In the genomic region with DNA sequence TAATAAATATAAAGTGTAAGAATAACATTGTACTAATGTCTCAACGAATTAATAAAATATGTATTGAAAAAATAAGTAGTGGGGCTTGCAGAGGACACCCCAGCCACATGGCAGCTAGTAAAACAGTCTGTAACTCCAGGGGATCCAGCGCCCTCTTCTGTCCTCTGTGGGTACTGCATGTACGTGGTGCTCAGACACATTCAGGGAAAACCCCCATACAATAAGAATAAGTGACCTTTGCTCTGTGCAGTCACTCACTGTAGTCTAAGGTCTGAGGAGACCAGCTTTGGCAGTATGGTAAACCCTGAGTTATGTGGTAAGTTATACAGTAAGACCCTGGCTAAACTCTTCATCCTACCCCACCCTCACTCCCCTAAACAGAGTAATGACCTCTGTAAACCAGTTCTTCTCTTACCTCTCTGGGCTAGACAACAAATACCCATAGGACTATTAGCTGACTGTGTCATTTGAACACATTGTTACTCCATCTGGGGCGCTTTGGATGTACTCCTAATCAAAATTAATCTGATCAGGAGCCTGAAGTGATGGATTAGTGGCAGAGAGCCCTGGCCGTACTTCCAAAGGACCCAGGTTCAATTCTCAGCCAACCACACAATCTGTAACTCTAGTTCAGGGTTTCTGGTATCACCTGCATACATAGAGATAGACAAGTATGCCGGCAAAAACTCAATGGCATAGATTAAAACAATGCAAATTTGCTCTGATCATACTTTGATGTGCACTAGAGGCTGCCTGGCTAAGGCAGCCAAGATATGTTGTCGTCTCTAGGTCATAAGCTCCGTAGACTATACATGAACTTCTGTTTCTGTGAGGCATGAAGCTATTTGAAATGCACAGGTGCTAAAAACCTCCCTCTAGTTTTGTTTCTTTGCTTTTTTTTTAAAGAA, we compare ENCODE assay signal across 9 mouse cellular contexts. TPM values are rescaled to one million over a fixed set of nuclear protein-coding genes. Genes with fewer than 3 reads are reported as not detected.
A peak's percentile ranks its signal among the peaks of the same experiment; 100 is the strongest.
DNase-seq lines count a peak whose midpoint lies in the region; ATAC-seq and TF ChIP-seq lines count a peak whose summit lies in the region.
"Had no signal": no experiment of that assay in that cellular context is flagged by ENCODE, and none has a peak within 500 bp of the region (broad histone marks: within the 10 kb centered on the region; RNA-seq: fewer than 3 reads in every experiment).

No protein-coding gene starts in this region.

- 0 out of 2 replicates have a peak overlapping the region, but pooled peaks have one; percentile 47 for H3K27ac ChIP-seq in ES-Bruce4 (ENCODE audit: insufficient read depth, low read length)
- H3K27ac ChIP-seq in bone marrow macrophage, adult 2 months (ENCODE audit: insufficient read depth, low read depth, low read length): no peak overlapping the region

- H3K9ac ChIP-seq in ES-Bruce4 (ENCODE audit: low read depth, poor library complexity, severe bottlenecking): peak overlapping the region; percentile 42
- H3K9ac ChIP-seq: hindbrain, embryonic 15.5 days had no signal

- no peaks in the 10 kb centered on the region for H3K27me3 ChIP-seq in ES-Bruce4 (ENCODE audit: control insufficient read depth, insufficient read depth, low read length, poor library complexity, severe bottlenecking)
- H3K27me3 ChIP-seq: hindbrain, embryonic 15.5 days had no signal

- no peak for TF ChIP-seq EP300 in ES-Bruce4 (IDR thresholded peaks at IDR 0.05; ENCODE audit: insufficient read depth, low read depth, low read length)

- peak; percentile 80 to 88 for DNase-seq in heart, postnatal 14 days
- peak; percentile 59 to 88 for DNase-seq in layer of hippocampus, adult 18-20 months (ENCODE audit: low spot score in 2 of 2)
- DNase-seq in lung, adult 2 months: peak; percentile 83
- peak; percentile 62 for DNase-seq in right cerebral cortex, adult 18-20 months
- peak; percentile 55 for DNase-seq in urinary bladder, postnatal 10 days (ENCODE audit: low spot score)

- WGBS in lung, adult 2 months: 49% methylated on average over 8 of the region's 8 CpGs

- no peaks in the 10 kb centered on the region for H3K9me3 ChIP-seq in ES-Bruce4 (replicated peaks; ENCODE audit: control insufficient read depth, insufficient read depth, low read length, poor library complexity, severe bottlenecking)
- H3K9me3 ChIP-seq: hindbrain, embryonic 15.5 days had no signal

- H3K36me3 ChIP-seq in ES-Bruce4 (ENCODE audit: control insufficient read depth, insufficient read depth, low read length, poor library complexity, severe bottlenecking): peaks cover 6% of the 10 kb centered on the region
- H3K36me3 ChIP-seq: hindbrain, embryonic 15.5 days had no signal

- peak; percentile 67; the same call in 1 of the 2 replicates for ATAC-seq in erythroid progenitor cell, adult 5-6 weeks (replicated peaks; ENCODE audit: low FRiP score, poor library complexity, severe bottlenecking)

- peak; percentile 87 for TF ChIP-seq CTCF in ES-Bruce4 (IDR thresholded peaks at IDR 0.05; ENCODE audit: low read depth, low read length)
- TF ChIP-seq CTCF in bone marrow macrophage, adult 2 months (IDR thresholded peaks at IDR 0.05; ENCODE audit: low read depth, low read length): peak; percentile 73
- peak; percentile 92 for TF ChIP-seq CTCF in lung, adult 2 months (IDR thresholded peaks at IDR 0.05; ENCODE audit: insufficient read depth, low read length)

- no peak overlapping the region for H3K4me3 ChIP-seq in ES-Bruce4 (ENCODE audit: low read depth, low read length)
- no peak overlapping the region for H3K4me3 ChIP-seq in bone marrow macrophage, adult 2 months (ENCODE audit: insufficient read depth, low read length)
- H3K4me3 ChIP-seq in lung, adult 2 months (replicated peaks; ENCODE audit: extremely low read depth, low read depth, low read length): no peak overlapping the region
- H3K4me3 ChIP-seq: hindbrain, embryonic 15.5 days had no signal

- peaks cover 2% of the 10 kb centered on the region for H3K4me1 ChIP-seq in ES-Bruce4 (ENCODE audit: control insufficient read depth, insufficient read depth, low read length)
- H3K4me1 ChIP-seq in bone marrow macrophage, adult 2 months (ENCODE audit: control insufficient read depth, insufficient read depth, low read length): peaks cover 31% of the 10 kb centered on the region
- peaks cover 33% of the 10 kb centered on the region for H3K4me1 ChIP-seq in lung, adult 2 months (ENCODE audit: control insufficient read depth, insufficient read depth, low read length)

- TF ChIP-seq POLR2A in ES-Bruce4 (IDR thresholded peaks at IDR 0.05; ENCODE audit: insufficient read depth, low read length): no peak
- no peak for TF ChIP-seq POLR2A in bone marrow macrophage, adult 2 months (IDR thresholded peaks at IDR 0.05; ENCODE audit: borderline replicate concordance, low read depth, low read length)
- TF ChIP-seq POLR2A in lung, adult 2 months (IDR thresholded peaks at IDR 0.05; ENCODE audit: borderline replicate concordance, extremely low read depth, low read depth, low read length): no peak

- intact Hi-C loops in heart, postnatal 14 days (cut with DNase I): loop anchor here (2.0 kb wide), 2 partner anchors 27 to 101 kb away; no protein-coding TSS in a partner anchor

RNA-seq across cellular contexts. Expression of gene Srebf2, which starts 18.6 kb away (rescaled TPM):
- polyA plus RNA-seq in ES-Bruce4 (2011; ENCODE audit: insufficient read depth, insufficient read length, low read depth, missing spikeins): 205 and 210 TPM in 2 replicates
- polyA plus RNA-seq in bone marrow macrophage, adult 2 months (2012; ENCODE audit: insufficient read depth, insufficient read length, missing spikeins): 53.3 and 63.9 TPM in 2 replicates
- total RNA-seq in erythroid progenitor cell, adult 5-6 weeks (2015; ENCODE audit: low replicate concordance): 40.7 and 42.9 TPM in 2 replicates
- total RNA-seq in erythroid progenitor cell, adult 5-6 weeks (2017; ENCODE audit: low replicate concordance): 36.2 and 43.0 TPM in 2 replicates
- 10 to 100 TPM; 18.7 to 22.6 TPM for total RNA-seq in heart, postnatal 14 days (2021)
- total RNA-seq in layer of hippocampus, adult 18-20 months (2021): 100 to 1,000 TPM; 175 to 189 TPM
- 261 and 292 TPM in 2 replicates for polyA plus RNA-seq in lung, adult 2 months (2012; rRNA removed)

RNA-seq across cellular contexts. Expression of gene Ccdc134, which starts 37.9 kb away (rescaled TPM):
- 13.7 and 15.0 TPM in 2 replicates for polyA plus RNA-seq in ES-Bruce4 (2011; ENCODE audit: insufficient read depth, insufficient read length, low read depth, missing spikeins)
- polyA plus RNA-seq in bone marrow macrophage, adult 2 months (2012; ENCODE audit: insufficient read depth, insufficient read length, missing spikeins): 13.6 and 14.7 TPM in 2 replicates
- total RNA-seq in erythroid progenitor cell, adult 5-6 weeks (2015; ENCODE audit: low replicate concordance): 2.9 and 12.6 TPM in 2 replicates
- total RNA-seq in erythroid progenitor cell, adult 5-6 weeks (2017; ENCODE audit: low replicate concordance): 5.5 and 5.8 TPM in 2 replicates
- 1 to 10 TPM; 4.8 to 5.8 TPM for total RNA-seq in heart, postnatal 14 days (2021)
- total RNA-seq in layer of hippocampus, adult 18-20 months (2021): 10 to 100 TPM; 12.4 to 12.9 TPM
- 7.9 and 10.9 TPM in 2 replicates for polyA plus RNA-seq in lung, adult 2 months (2012; rRNA removed)

RNA-seq across cellular contexts. Expression of gene Shisa8, which starts 47.0 kb away (rescaled TPM):
- polyA plus RNA-seq in ES-Bruce4 (2011; ENCODE audit: insufficient read depth, insufficient read length, low read depth, missing spikeins): 6.8 and 7.4 TPM in 2 replicates
- not detected in 2 replicates for polyA plus RNA-seq in bone marrow macrophage, adult 2 months (2012; ENCODE audit: insufficient read depth, insufficient read length, missing spikeins)
- total RNA-seq in erythroid progenitor cell, adult 5-6 weeks (2015; ENCODE audit: low replicate concordance): not detected in 2 replicates
- not detected in 2 replicates for total RNA-seq in erythroid progenitor cell, adult 5-6 weeks (2017; ENCODE audit: low replicate concordance)
- total RNA-seq in heart, postnatal 14 days (2021): under 1 TPM; 0.14 to 0.34 TPM
- total RNA-seq in layer of hippocampus, adult 18-20 months (2021): 1 to 10 TPM; 1.4 to 1.9 TPM
- 0.40 and 1.00 TPM in 2 replicates for polyA plus RNA-seq in lung, adult 2 months (2012; rRNA removed)

RNA-seq across cellular contexts. Expression of gene Tnfrsf13c, which starts 58.6 kb away (rescaled TPM):
- polyA plus RNA-seq in ES-Bruce4 (2011; ENCODE audit: insufficient read depth, insufficient read length, low read depth, missing spikeins): 1.9 and 2.3 TPM in 2 replicates
- not detected in 2 replicates for polyA plus RNA-seq in bone marrow macrophage, adult 2 months (2012; ENCODE audit: insufficient read depth, insufficient read length, missing spikeins)
- total RNA-seq in erythroid progenitor cell, adult 5-6 weeks (2015; ENCODE audit: low replicate concordance): 13.4 and 15.5 TPM in 2 replicates
- 6.7 and 11.9 TPM in 2 replicates for total RNA-seq in erythroid progenitor cell, adult 5-6 weeks (2017; ENCODE audit: low replicate concordance)
- under 1 TPM; 0.24 TPM for total RNA-seq in heart, postnatal 14 days (2021)
- under 1 TPM; 0.47 to 0.76 TPM for total RNA-seq in layer of hippocampus, adult 18-20 months (2021)
- 4.4 and 4.9 TPM in 2 replicates for polyA plus RNA-seq in lung, adult 2 months (2012; rRNA removed)
